Mouse (Mus musculus) forebrain, embryonic 13.5 days (tissue): Measurements from ENCODE around the gene Adam34. TPM values are rescaled to one million over a fixed set of nuclear protein-coding genes. Genes with fewer than 3 reads are reported as not detected.
"Not testable (repeated sequence)": the region's sequence is repeated elsewhere in the genome, so short reads cannot be mapped to it uniquely, and the experiment has no call there.

ENCODE experiments used
- ATAC-seq: fragments of 200-750 bp; cut with Nextera tagmentation; 2 replicates; pipeline ENCODE4 v1.8.0; 2017
- H3K27ac ChIP-seq: fragments of 300-500 bp; sonication (generic); 2 replicates; pipeline ENCODE4 v1.5.1; 2015; ENCODE audit warnings: inconsistent platforms, mild to moderate bottlenecking, moderate library complexity
- H3K27me3 ChIP-seq: fragments of 300-500 bp; sonication (generic); 2 replicates; pipeline ENCODE4 v1.6.1; 2015; ENCODE audit warnings: mild to moderate bottlenecking, inconsistent platforms
- H3K36me3 ChIP-seq: fragments of 300-500 bp; sonication (generic); 2 replicates; pipeline ENCODE4 v1.6.1; 2015; ENCODE audit warnings: mild to moderate bottlenecking, inconsistent platforms; ENCODE audit not compliant: poor library complexity, severe bottlenecking
- H3K4me1 ChIP-seq: fragments of 300-500 bp; sonication (generic); 2 replicates; pipeline ENCODE4 v1.6.1; 2015; ENCODE audit warnings: inconsistent platforms
- H3K4me2 ChIP-seq: fragments of 300-500 bp; sonication (generic); 2 replicates; pipeline ENCODE4 v1.6.1; 2015; ENCODE audit warnings: inconsistent platforms, mild to moderate bottlenecking, moderate library complexity
- H3K4me3 ChIP-seq: fragments of 300-500 bp; sonication (generic); 2 replicates; pipeline ENCODE4 v1.5.1; 2015; ENCODE audit warnings: mild to moderate bottlenecking, inconsistent platforms
- H3K9ac ChIP-seq: fragments of 300-500 bp; sonication (generic); 2 replicates; pipeline ENCODE4 v1.6.1; 2015; ENCODE audit warnings: mild to moderate bottlenecking, inconsistent platforms
- H3K9me3 ChIP-seq: fragments of 300-500 bp; sonication (generic); replicated peaks from 2 replicates; pipeline ENCODE4 v1.6.1; 2016; ENCODE audit warnings: inconsistent platforms
- WGBS: fragments of 180-500 bp; shearing (Covaris S2); methylation state at CpG from one replicate; pipeline ENCODE4 v1.1.7; 2015; 5-methylcytosine and 5-hydroxymethylcytosine counted together
- polyA plus RNA-seq: library from polyadenylated mRNA; unstranded; fragments of >200 nt; fragmentation: Nextera tagmentation; extraction: Ambion mirVana; gene quantifications from 2 replicates; pipeline ENCODE4 v1.2.1, GENCODE M21; 2015

Gene Adam34
- polyA plus RNA-seq, result not detected in 2 replicates

DNA sequence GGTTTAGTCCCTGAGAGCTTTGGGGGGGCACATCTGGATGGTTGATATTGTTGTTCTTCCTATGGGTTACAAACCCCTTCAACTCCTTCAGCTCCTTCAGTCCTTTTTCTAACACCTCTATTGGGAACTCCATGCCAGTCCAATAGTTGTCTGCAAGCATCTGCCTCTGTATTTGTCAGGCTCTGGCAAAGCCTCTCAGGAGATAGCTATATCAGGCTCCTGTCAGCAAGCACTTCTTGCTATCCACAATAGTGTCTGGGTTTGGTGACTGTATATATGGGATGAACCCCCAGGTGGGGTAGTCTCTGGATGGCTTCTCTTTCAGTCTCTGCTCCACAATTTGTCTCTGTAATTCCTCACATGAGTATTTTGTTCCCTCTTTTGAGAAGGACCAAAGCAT is at the start of gene Adam34:
Gene Adam34 (minus strand): TSS at position 101 of the 400 bp plus-strand sequence.
- no peak within 1 kb of the TSS for H3K4me2 ChIP-seq
- H3K27ac ChIP-seq, result no peak within 1 kb of the TSS
- H3K4me1 ChIP-seq, result no peaks in the 10 kb centered on the region
- H3K36me3 ChIP-seq, result no peaks in the 10 kb centered on the region
- no peaks in the 10 kb centered on the region for H3K9me3 ChIP-seq
- ATAC-seq, result no peak
- H3K4me3 ChIP-seq, result no peak within 1 kb of the TSS
- no peaks in the 10 kb centered on the region for H3K27me3 ChIP-seq
- no peak within 1 kb of the TSS for H3K9ac ChIP-seq

- no peaks in the 10 kb centered on the region for H3K9me3 ChIP-seq
- no peaks in the 10 kb centered on the region for H3K4me1 ChIP-seq
- H3K27ac ChIP-seq, result no peak within 1 kb of the TSS
- no peak within 1 kb of the TSS for H3K9ac ChIP-seq
- ATAC-seq, result no peak
- H3K4me3 ChIP-seq, result no peak within 1 kb of the TSS
- 87% methylated on average over 3 of the region's 3 CpGs for WGBS
- no peak within 1 kb of the TSS for H3K4me2 ChIP-seq
- no peaks in the 10 kb centered on the region for H3K36me3 ChIP-seq
- H3K27me3 ChIP-seq, result no peaks in the 10 kb centered on the region
These were observed 82.7 kb downstream of the Adam34 start, which contains the start of gene Gm5346 for GRCm38 (mm10) chr8:43627176-43627575. Gene Gm5346 (minus strand): TSS chr8:43627276.

- ATAC-seq, result no peak
- H3K4me3 ChIP-seq, result no peak overlapping the region
- 85% methylated on average over 1 of the region's 1 CpGs for WGBS
- H3K4me2 ChIP-seq, result no peak overlapping the region
- H3K4me1 ChIP-seq, result no peaks in the 10 kb centered on the region
- no peaks in the 10 kb centered on the region for H3K27me3 ChIP-seq
- H3K27ac ChIP-seq, result no peak overlapping the region
- H3K9me3 ChIP-seq, result no peaks in the 10 kb centered on the region
- H3K9ac ChIP-seq, result no peak overlapping the region
- no peaks in the 10 kb centered on the region for H3K36me3 ChIP-seq
These were observed 93.8 kb downstream of the Adam34 start for GRCm38 (mm10) chr8:43616046-43616445.

GRCm38 (mm10) chr8:43603657-43604056 is 106.2 kb downstream of the Adam34 start:
- not testable (repeated sequence) for H3K4me1 ChIP-seq, H3K36me3 ChIP-seq, H3K27ac ChIP-seq, H3K9me3 ChIP-seq, ATAC-seq, H3K4me3 ChIP-seq, H3K27me3 ChIP-seq, H3K9ac ChIP-seq, H3K4me2 ChIP-seq
- 88% methylated on average over 13 of the region's 13 CpGs for WGBS

- ATAC-seq, H3K4me3 ChIP-seq, H3K27ac ChIP-seq, H3K9me3 ChIP-seq, H3K9ac ChIP-seq, H3K4me2 ChIP-seq, H3K4me1 ChIP-seq, H3K27me3 ChIP-seq, H3K36me3 ChIP-seq: not testable (repeated sequence)
- 97% methylated on average over 15 of the region's 15 CpGs for WGBS
These were observed 106.7 kb downstream of the Adam34 start for GRCm38 (mm10) chr8:43603166-43603565.

Other genes starting within 250 kb of the Adam34 start
- not detected in 2 replicates for gene Adam26b, start 181.9 kb downstream of the Adam34 start, polyA plus RNA-seq
- gene Adam26a, start 133.3 kb downstream of the Adam34 start, polyA plus RNA-seq, result not detected in 2 replicates
- gene Gm5346, start 82.8 kb downstream of the Adam34 start, polyA plus RNA-seq, result not detected in 2 replicates